Mouse (Mus musculus) megakaryocyte, embryonic 14.5 days (primary cell): ENCODE data around the gene Dram1. TPM values are rescaled to one million over a fixed set of nuclear protein-coding genes. Genes with fewer than 3 reads are reported as not detected.
A peak's percentile ranks its signal among the peaks of the same experiment; 100 is the strongest.

Source experiments
- H3K27me3 ChIP-seq: replicated peaks from 2 replicates; pipeline ENCODE3; 2012; ENCODE audit warnings: inconsistent platforms
- H3K36me3 ChIP-seq: replicated peaks from 2 replicates; pipeline ENCODE3; 2012; ENCODE audit warnings: low read length, inconsistent platforms, mixed read lengths
- H3K4me1 ChIP-seq: 2 replicates; pipeline ENCODE4 v1.6.1; 2012; ENCODE audit warnings: inconsistent platforms
- H3K4me3 ChIP-seq: replicated peaks from 2 replicates; pipeline ENCODE3; 2012; ENCODE audit warnings: moderate library complexity, mild to moderate bottlenecking, inconsistent platforms
- H3K9me3 ChIP-seq: 2 replicates; pipeline ENCODE4 v1.6.1; 2012; ENCODE audit warnings: inconsistent platforms
- FLI1 ChIP-seq: IDR thresholded peaks from 2 replicates; pipeline ENCODE4 v1.6.1; 2012; ENCODE audit warnings: low read length, inconsistent platforms, mixed read lengths
- GATA1 ChIP-seq: IDR thresholded peaks from 3 replicates; pipeline ENCODE4 v1.6.1; 2012; ENCODE audit warnings: mixed read lengths, low read length, inconsistent platforms, borderline replicate concordance
- polyA plus RNA-seq: library from polyadenylated mRNA; stranded (reverse); fragments of >175 nt; gene quantifications from 2 replicates; pipeline ENCODE4 v1.2.3, GENCODE M21; 2012; ENCODE audit warnings: low replicate concordance; ENCODE audit not compliant: insufficient read depth

Dram1 gene
- polyA plus RNA-seq, 1 experiment: 0.72 TPM

GRCm38 (mm10) chr10:88389576-88389975 is 10.7 kb upstream of the Dram1 start:
- Histone ChIP-seq H3K4me1 (peaks cover 37% of the 10 kb centered on the region), H3K4me3 (peak overlapping the region; percentile 74), H3K36me3 (peaks cover 16% of the 10 kb centered on the region), H3K9me3 (no peaks in the 10 kb centered on the region), H3K27me3 (no peaks in the 10 kb centered on the region)
- TF ChIP-seq FLI1: no peak
- no peak for TF ChIP-seq GATA1

- no peaks in the 10 kb centered on the region for H3K27me3 ChIP-seq
- H3K9me3 ChIP-seq: no peaks in the 10 kb centered on the region
- TF ChIP-seq FLI1 (no peak), GATA1 (no peak)
- no peaks in the 10 kb centered on the region for H3K36me3 ChIP-seq
- peaks cover 55% of the 10 kb centered on the region for H3K4me1 ChIP-seq
- no peak overlapping the region for H3K4me3 ChIP-seq
Observed at GRCm38 (mm10) chr10:88386251-88386650, 7.4 kb upstream of the Dram1 start.

GRCm38 (mm10) chr10:88385758-88386157 is 6.9 kb upstream of the Dram1 start:
- H3K36me3 ChIP-seq: no peaks in the 10 kb centered on the region

GRCm38 (mm10) chr10:88385290-88385689 is 6.4 kb upstream of the Dram1 start:
- H3K36me3 ChIP-seq: no peaks in the 10 kb centered on the region
- H3K27me3 ChIP-seq: no peaks in the 10 kb centered on the region
- TF ChIP-seq FLI1 (no peak), GATA1 (no peak)
- H3K4me3 ChIP-seq: no peak overlapping the region
- H3K4me1 ChIP-seq: peaks cover 61% of the 10 kb centered on the region
- no peaks in the 10 kb centered on the region for H3K9me3 ChIP-seq

More at GRCm38 (mm10) chr10:88385758-88386157, 6.9 kb upstream of the Dram1 start:
- peaks cover 60% of the 10 kb centered on the region for H3K4me1 ChIP-seq
- TF ChIP-seq FLI1 (no peak), GATA1 (no peak)
- no peaks in the 10 kb centered on the region for H3K27me3 ChIP-seq
- H3K9me3 ChIP-seq: no peaks in the 10 kb centered on the region
- no peak overlapping the region for H3K4me3 ChIP-seq

GRCm38 (mm10) chr10:88384081-88384480 is 5.2 kb upstream of the Dram1 start:
- TF ChIP-seq FLI1: no peak
- no peak for TF ChIP-seq GATA1
- H3K4me3 ChIP-seq: no peak overlapping the region
- peaks cover 59% of the 10 kb centered on the region for H3K4me1 ChIP-seq
- H3K9me3 ChIP-seq: no peaks in the 10 kb centered on the region
- H3K36me3 ChIP-seq: no peaks in the 10 kb centered on the region
- H3K27me3 ChIP-seq: no peaks in the 10 kb centered on the region

- Histone ChIP-seq H3K27me3 (no peaks in the 10 kb centered on the region), H3K9me3 (no peaks in the 10 kb centered on the region), H3K4me1 (peaks cover 58% of the 10 kb centered on the region), H3K36me3 (no peaks in the 10 kb centered on the region), H3K4me3 (no peak overlapping the region)
- TF ChIP-seq GATA1: no peak
- TF ChIP-seq FLI1: no peak
Observed at GRCm38 (mm10) chr10:88383479-88383878, 4.6 kb upstream of the Dram1 start.

GRCm38 (mm10) chr10:88382009-88382408 is 3.1 kb upstream of the Dram1 start:
- no peak overlapping the region for H3K4me3 ChIP-seq
- H3K27me3 ChIP-seq: no peaks in the 10 kb centered on the region
- no peaks in the 10 kb centered on the region for H3K9me3 ChIP-seq
- H3K4me1 ChIP-seq: peaks cover 61% of the 10 kb centered on the region
- H3K36me3 ChIP-seq: no peaks in the 10 kb centered on the region
- TF ChIP-seq GATA1 (no peak), FLI1 (no peak)

- Histone ChIP-seq H3K9me3 (no peaks in the 10 kb centered on the region), H3K4me1 (peaks cover 66% of the 10 kb centered on the region), H3K36me3 (no peaks in the 10 kb centered on the region), H3K4me3 (peak overlapping the region; percentile 30), H3K27me3 (no peaks in the 10 kb centered on the region)
- TF ChIP-seq FLI1: no peak
- TF ChIP-seq GATA1: no peak
Observed at GRCm38 (mm10) chr10:88381286-88381685, 2.4 kb upstream of the Dram1 start.

- Histone ChIP-seq H3K4me3 (peak overlapping the region; percentile 99), H3K36me3 (no peaks in the 10 kb centered on the region), H3K9me3 (no peaks in the 10 kb centered on the region), H3K27me3 (no peaks in the 10 kb centered on the region), H3K4me1 (peaks cover 59% of the 10 kb centered on the region)
- TF ChIP-seq FLI1 (no peak), GATA1 (no peak)
Observed at GRCm38 (mm10) chr10:88380430-88381060, 1.7 kb upstream of the Dram1 start.

GRCm38 (mm10) chr10:88380002-88380401 is 1.1 kb upstream of the Dram1 start:
- no peaks in the 10 kb centered on the region for H3K9me3 ChIP-seq
- no peaks in the 10 kb centered on the region for H3K27me3 ChIP-seq
- H3K4me1 ChIP-seq: peaks cover 57% of the 10 kb centered on the region
- H3K4me3 ChIP-seq: peak overlapping the region; percentile 99
- no peaks in the 10 kb centered on the region for H3K36me3 ChIP-seq
- TF ChIP-seq GATA1: no peak
- no peak for TF ChIP-seq FLI1

GRCm38 (mm10) chr10:88377666-88378065 is 1.2 kb downstream of the Dram1 start:
- TF ChIP-seq GATA1 (no peak), FLI1 (no peak)
- Histone ChIP-seq H3K4me1 (peaks cover 46% of the 10 kb centered on the region), H3K36me3 (no peaks in the 10 kb centered on the region), H3K9me3 (no peaks in the 10 kb centered on the region), H3K4me3 (no peak overlapping the region), H3K27me3 (no peaks in the 10 kb centered on the region)

GRCm38 (mm10) chr10:88376770-88377169 is 2.1 kb downstream of the Dram1 start:
- peak overlapping the region; percentile 59 for H3K4me3 ChIP-seq
- no peaks in the 10 kb centered on the region for H3K9me3 ChIP-seq
- TF ChIP-seq FLI1 (no peak), GATA1 (no peak)
- no peaks in the 10 kb centered on the region for H3K27me3 ChIP-seq
- peaks cover 40% of the 10 kb centered on the region for H3K4me1 ChIP-seq
- no peaks in the 10 kb centered on the region for H3K36me3 ChIP-seq
